Mouse (Mus musculus): ENCODE measurements around the gene Tpcn1.

Tpcn1 gene

GRCm38 (mm10) chr5:120609246-120609775, 20.8 kb upstream of the Tpcn1 start:
- DNase-seq = no peak

GRCm38 (mm10) chr5:120607335-120607734, 18.9 kb upstream of the Tpcn1 start:
- no peak for DNase-seq

GRCm38 (mm10) chr5:120606590-120607200, 18.2 kb upstream of the Tpcn1 start:
- DNase-seq = no peak

GRCm38 (mm10) chr5:120605688-120606087, 17.2 kb upstream of the Tpcn1 start:
- DNase-seq = peak; percentile 94

GRCm38 (mm10) chr5:120605241-120605661, 16.8 kb upstream of the Tpcn1 start:
- DNase-seq = no peak

GRCm38 (mm10) chr5:120604839-120605238, 16.4 kb upstream of the Tpcn1 start:
- peak; percentile 89 for DNase-seq

- DNase-seq = no peak
Measured at GRCm38 (mm10) chr5:120603515-120603914, 15.0 kb upstream of the Tpcn1 start.

GRCm38 (mm10) chr5:120602210-120602609, 13.7 kb upstream of the Tpcn1 start:
- no peak for DNase-seq

- DNase-seq = peak; percentile 73
Measured at GRCm38 (mm10) chr5:120600946-120601668, 12.6 kb upstream of the Tpcn1 start.

GRCm38 (mm10) chr5:120599625-120600024, 11.2 kb upstream of the Tpcn1 start:
- DNase-seq = no peak

- DNase-seq = no peak
Measured at GRCm38 (mm10) chr5:120594485-120594884, 6.0 kb upstream of the Tpcn1 start.

- DNase-seq = peak; percentile 47
Measured at GRCm38 (mm10) chr5:120592141-120592540, 3.7 kb upstream of the Tpcn1 start.

- DNase-seq = peak; percentile 45
Measured at GRCm38 (mm10) chr5:120590356-120591010, 2.0 kb upstream of the Tpcn1 start.

GRCm38 (mm10) chr5:120587940-120588568, 419 bp downstream of the Tpcn1 start:
- no peak for DNase-seq

- no peak for DNase-seq
Measured at GRCm38 (mm10) chr5:120587616-120587926, 902 bp downstream of the Tpcn1 start.

- DNase-seq = no peak
Measured at GRCm38 (mm10) chr5:120586741-120587615, 1.5 kb downstream of the Tpcn1 start.

GRCm38 (mm10) chr5:120584968-120585367, 3.5 kb downstream of the Tpcn1 start:
- peak; percentile 44 for DNase-seq

GRCm38 (mm10) chr5:120583511-120583910, 5.0 kb downstream of the Tpcn1 start:
- no peak for DNase-seq

- no peak for DNase-seq
Measured at GRCm38 (mm10) chr5:120582002-120582401, 6.5 kb downstream of the Tpcn1 start.

GRCm38 (mm10) chr5:120579898-120580626, 8.4 kb downstream of the Tpcn1 start:
- no peak for DNase-seq

GRCm38 (mm10) chr5:120579211-120579897, 9.1 kb downstream of the Tpcn1 start:
- peak; percentile 45 for DNase-seq

Measured in retina, postnatal 1 day (tissue).